Mouse (Mus musculus): ENCODE results near the gene Fgd2. TPM values are rescaled to one million over a fixed set of nuclear protein-coding genes. Genes with fewer than 3 reads are reported as not detected.
"Not testable (repeated sequence)": the region's sequence is repeated elsewhere in the genome, so short reads cannot be mapped to it uniquely, and the experiment has no call there.

The Fgd2 gene
- polyA plus RNA-seq (2015; fragmentation: Nextera tagmentation; extraction: Ambion mirVana) = 11.5 and 12.9 TPM in 2 replicates

DNA sequence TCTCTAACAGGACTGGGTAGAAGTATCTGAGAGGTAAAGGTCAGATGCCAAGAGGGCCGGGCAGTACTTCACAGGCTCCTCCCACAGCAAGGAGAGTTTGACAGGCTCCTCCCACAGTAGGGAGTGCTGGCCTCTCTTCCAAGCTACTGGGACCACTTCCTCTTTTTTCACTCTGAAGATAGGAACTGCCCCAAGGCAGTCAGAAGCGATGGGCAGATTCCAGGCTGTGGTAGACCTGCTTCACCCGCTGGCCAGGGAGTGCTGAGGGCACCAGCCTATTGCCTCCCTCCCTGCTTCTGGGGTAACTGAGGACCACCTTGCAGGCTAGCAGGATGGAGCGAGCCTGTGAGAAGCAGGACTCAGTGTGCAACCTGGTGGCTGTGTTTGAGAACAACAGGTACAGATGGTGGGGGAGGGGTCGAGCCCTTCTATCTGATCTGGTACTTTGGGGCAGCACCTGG, at the start of gene Fgd2:
TSS of gene Fgd2 (plus strand) at position 154 of the 461 bp plus-strand sequence.
- Histone ChIP-seq H3K27me3 (no peaks in the 10 kb centered on the region), H3K4me3 (no peak within 1 kb of the TSS), H3K4me1 (peaks cover 15% of the 10 kb centered on the region), H3K9ac (0 out of 2 replicates have a peak within 1 kb of the TSS, but pooled peaks have one; percentile 2), H3K27ac (no peak within 1 kb of the TSS), H3K9me3 (no peaks in the 10 kb centered on the region), H3K4me2 (no peak within 1 kb of the TSS), H3K36me3 (no peaks in the 10 kb centered on the region)
- ATAC-seq (ENCODE audit: insufficient number of reproducible peaks, insufficient read depth, low FRiP score, low TSS enrichment, low read depth) = no peak
- 17% methylated on average over 5 of the region's 5 CpGs for WGBS

DNA sequence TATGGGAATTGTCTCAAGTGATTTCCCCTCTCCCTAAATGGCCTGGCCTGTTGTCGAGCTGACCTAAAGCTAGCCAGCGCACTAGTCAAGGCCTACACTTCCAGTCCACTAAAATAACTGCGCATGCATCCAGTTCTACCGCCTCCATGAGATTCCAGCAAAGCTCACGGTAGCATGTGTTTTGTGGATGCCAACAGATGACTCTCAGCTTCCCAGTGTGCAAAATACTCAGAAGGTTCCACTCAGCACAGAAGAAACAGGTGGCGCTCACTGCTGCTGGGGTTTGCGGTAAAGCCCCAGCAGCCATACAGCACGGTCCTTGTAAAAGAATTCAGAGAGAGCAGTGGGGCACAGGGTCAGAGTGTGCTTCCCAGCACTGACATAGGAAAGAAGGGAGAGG, 49.1 kb upstream of the Fgd2 start:
- peaks cover 3% of the 10 kb centered on the region; the same call in 1 of the 2 replicates for H3K4me1 ChIP-seq
- no peak overlapping the region for H3K27ac ChIP-seq
- no peaks in the 10 kb centered on the region for H3K27me3 ChIP-seq
- no peak overlapping the region for H3K4me2 ChIP-seq
- 0 out of 2 replicates have a peak, but pooled peaks cover 3% of the 10 kb centered on the region for H3K9me3 ChIP-seq
- WGBS = 82% methylated on average over 8 of the region's 8 CpGs
- H3K4me3 ChIP-seq = no peak overlapping the region
- H3K36me3 ChIP-seq = no peaks in the 10 kb centered on the region
- ATAC-seq (ENCODE audit: insufficient number of reproducible peaks, insufficient read depth, low FRiP score, low TSS enrichment, low read depth) = no peak
- H3K9ac ChIP-seq = no peak overlapping the region

DNA sequence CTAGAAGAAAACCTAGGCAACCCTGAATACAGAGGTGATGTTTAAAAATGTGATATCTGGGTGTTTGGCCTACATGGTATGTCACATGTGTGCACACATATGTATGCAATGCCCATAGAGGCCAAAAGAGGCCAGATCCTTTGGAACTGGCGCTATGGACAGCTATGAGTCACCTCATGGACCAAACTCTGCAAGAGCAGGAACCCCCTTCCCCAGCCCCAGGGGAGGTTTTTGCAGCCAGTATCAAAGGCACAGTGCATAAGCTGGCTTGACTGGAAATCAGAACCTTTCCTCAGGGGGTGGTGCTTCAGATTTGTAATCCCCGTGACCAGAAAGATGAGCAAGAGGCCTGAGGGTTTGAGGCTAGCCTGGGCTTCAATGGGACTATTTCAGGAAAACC, 48.6 kb upstream of the Fgd2 start:
- Histone ChIP-seq H3K27me3 (no peaks in the 10 kb centered on the region), H3K9me3 (0 out of 2 replicates have a peak, but pooled peaks cover 3% of the 10 kb centered on the region), H3K27ac (no peak overlapping the region), H3K36me3 (no peaks in the 10 kb centered on the region), H3K4me3 (no peak overlapping the region), H3K9ac (no peak overlapping the region), H3K4me2 (no peak overlapping the region), H3K4me1 (peaks cover 3% of the 10 kb centered on the region; the same call in 1 of the 2 replicates)
- no peak for ATAC-seq (ENCODE audit: insufficient number of reproducible peaks, insufficient read depth, low FRiP score, low TSS enrichment, low read depth)
- 75% methylated on average over 2 of the region's 2 CpGs for WGBS

DNA sequence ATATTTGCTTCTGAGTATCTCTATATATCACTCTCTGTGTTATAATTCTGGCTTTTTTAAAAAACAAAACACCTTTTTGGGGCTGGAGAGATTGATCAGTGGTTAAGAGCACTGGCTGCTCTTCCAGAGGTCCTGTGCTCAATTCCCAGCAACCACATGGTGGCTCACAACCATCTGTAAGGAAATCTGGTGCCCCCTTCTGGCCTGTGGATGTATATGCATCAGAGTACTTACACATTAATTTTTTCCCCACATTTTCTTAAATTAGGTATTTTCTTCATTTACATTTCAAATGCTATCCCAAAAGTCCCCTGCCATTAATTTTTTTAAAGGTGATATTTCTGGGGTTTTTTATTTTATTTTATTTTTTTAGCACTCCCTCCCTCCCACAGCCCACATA, 47.4 kb upstream of the Fgd2 start:
- H3K27me3 ChIP-seq = no peaks in the 10 kb centered on the region
- ATAC-seq (ENCODE audit: insufficient number of reproducible peaks, insufficient read depth, low FRiP score, low TSS enrichment, low read depth) = no peak
- no peak overlapping the region for H3K9ac ChIP-seq
- no peaks in the 10 kb centered on the region for H3K36me3 ChIP-seq
- no peak overlapping the region for H3K27ac ChIP-seq
- no peak overlapping the region for H3K4me3 ChIP-seq
- 0 out of 2 replicates have a peak, but pooled peaks cover 3% of the 10 kb centered on the region for H3K9me3 ChIP-seq
- peaks cover 3% of the 10 kb centered on the region; the same call in 1 of the 2 replicates for H3K4me1 ChIP-seq
- H3K4me2 ChIP-seq = no peak overlapping the region

DNA sequence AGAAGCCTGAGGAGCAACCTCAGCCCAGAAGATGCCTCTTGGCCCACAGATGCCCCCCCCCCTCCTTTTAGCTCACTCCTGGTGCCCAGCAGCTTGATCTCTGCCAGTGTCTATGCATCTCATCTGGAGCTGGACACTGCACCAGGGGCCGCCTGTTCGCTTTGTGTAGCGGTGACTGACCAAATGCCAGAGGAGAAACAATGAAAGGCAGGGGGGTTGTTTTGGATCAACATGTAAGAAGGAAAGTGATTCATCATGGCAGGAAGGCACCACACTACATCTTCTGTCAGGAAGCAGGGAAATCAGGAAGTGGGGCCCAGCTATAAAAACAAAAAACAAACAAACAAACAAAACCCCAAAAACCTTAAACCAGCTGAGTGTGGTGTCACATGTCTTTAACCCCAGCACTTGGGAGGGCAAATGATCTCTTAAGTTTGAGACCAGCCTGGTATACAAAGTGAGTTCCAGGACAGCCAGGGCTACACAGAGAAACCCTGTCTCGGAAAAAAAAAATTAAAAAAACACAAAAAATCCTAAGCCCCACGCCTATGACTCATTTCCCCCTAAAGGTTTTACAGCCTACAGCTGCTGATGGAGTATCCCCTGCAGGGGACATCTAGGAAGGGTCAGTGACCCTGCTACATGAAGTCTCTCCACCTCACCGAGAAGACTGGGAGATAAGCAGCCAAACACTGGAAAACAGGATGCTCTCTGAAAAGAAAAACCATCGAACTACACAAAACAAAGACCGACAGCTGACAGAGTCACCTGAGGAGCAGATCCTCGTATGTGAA, 44.8 kb upstream of the Fgd2 start:
- Histone ChIP-seq H3K4me2 (no peak overlapping the region), H3K27ac (0 out of 2 replicates have a peak overlapping the region, but pooled peaks have one; percentile 4), H3K9ac (no peak overlapping the region), H3K4me1 (peaks cover 3% of the 10 kb centered on the region; the same call in 1 of the 2 replicates), H3K4me3 (no peak overlapping the region), H3K27me3 (peaks cover 21% of the 10 kb centered on the region), H3K36me3 (no peaks in the 10 kb centered on the region), H3K9me3 (0 out of 2 replicates have a peak, but pooled peaks cover 3% of the 10 kb centered on the region)
- ATAC-seq (ENCODE audit: insufficient number of reproducible peaks, insufficient read depth, low FRiP score, low TSS enrichment, low read depth) = no peak
- WGBS = 46% methylated on average over 9 of the region's 9 CpGs

DNA sequence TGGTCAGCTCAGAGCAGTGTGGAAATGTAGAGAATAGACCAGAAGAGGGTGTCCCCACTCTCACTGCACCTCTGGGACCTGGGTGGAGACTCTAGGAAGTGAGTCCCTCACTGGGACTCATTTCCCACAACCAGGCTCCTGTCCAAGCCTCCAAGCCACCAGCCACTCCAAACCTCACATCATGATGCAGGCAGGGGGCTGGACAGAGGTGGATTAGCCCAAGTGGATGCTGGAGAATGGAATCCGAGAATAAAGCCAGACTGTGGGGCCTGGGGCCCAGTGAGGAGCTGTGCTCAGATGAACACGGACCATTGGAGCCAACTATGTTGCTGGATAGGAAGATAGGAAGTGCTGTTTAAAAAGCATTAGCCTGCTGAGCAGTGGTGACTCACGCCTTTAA, 43.8 kb upstream of the Fgd2 start:
- Histone ChIP-seq H3K4me2 (no peak overlapping the region), H3K36me3 (no peaks in the 10 kb centered on the region), H3K9ac (no peak overlapping the region), H3K27me3 (peaks cover 31% of the 10 kb centered on the region), H3K4me1 (peaks cover 9% of the 10 kb centered on the region), H3K27ac (0 out of 2 replicates have a peak overlapping the region, but pooled peaks have one; percentile 16), H3K9me3 (0 out of 2 replicates have a peak, but pooled peaks cover 3% of the 10 kb centered on the region), H3K4me3 (no peak overlapping the region)
- 67% methylated on average over 3 of the region's 3 CpGs for WGBS
- ATAC-seq (ENCODE audit: insufficient number of reproducible peaks, insufficient read depth, low FRiP score, low TSS enrichment, low read depth) = no peak

DNA sequence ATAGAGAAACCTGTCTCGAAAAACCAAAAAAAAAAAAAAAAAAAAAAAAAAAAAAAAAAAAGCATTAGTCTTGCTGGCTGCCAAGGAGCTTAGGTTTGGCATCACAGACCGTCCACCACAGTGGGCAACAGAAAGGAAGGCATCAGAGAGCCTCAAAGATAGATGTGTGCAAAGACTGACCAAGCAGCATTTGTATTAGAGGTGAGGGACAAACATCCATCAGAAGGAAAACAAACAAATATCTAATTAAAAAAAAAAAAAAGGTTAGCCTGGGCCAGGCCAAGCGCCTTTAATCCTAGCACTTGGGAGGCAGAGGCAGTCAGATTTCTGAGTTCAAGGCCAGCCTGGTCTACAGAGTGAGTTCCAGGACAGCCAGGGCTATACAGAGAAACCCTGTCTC, 43.3 kb upstream of the Fgd2 start, which contains the start of gene Pi16:
TSS of gene Pi16 (plus strand) at position 301 of the 400 bp plus-strand sequence.
- ATAC-seq (ENCODE audit: insufficient number of reproducible peaks, insufficient read depth, low FRiP score, low TSS enrichment, low read depth); H3K4me2 ChIP-seq; H3K9me3 ChIP-seq; H3K36me3 ChIP-seq; H3K9ac ChIP-seq; H3K4me3 ChIP-seq: not testable (repeated sequence)
- Histone ChIP-seq H3K27ac (0 out of 2 replicates have a peak within 1 kb of the TSS, but pooled peaks have one; percentile 16), H3K27me3 (peaks cover 36% of the 10 kb centered on the region), H3K4me1 (peaks cover 14% of the 10 kb centered on the region)
- 91% methylated on average over 3 of the region's 3 CpGs for WGBS

DNA sequence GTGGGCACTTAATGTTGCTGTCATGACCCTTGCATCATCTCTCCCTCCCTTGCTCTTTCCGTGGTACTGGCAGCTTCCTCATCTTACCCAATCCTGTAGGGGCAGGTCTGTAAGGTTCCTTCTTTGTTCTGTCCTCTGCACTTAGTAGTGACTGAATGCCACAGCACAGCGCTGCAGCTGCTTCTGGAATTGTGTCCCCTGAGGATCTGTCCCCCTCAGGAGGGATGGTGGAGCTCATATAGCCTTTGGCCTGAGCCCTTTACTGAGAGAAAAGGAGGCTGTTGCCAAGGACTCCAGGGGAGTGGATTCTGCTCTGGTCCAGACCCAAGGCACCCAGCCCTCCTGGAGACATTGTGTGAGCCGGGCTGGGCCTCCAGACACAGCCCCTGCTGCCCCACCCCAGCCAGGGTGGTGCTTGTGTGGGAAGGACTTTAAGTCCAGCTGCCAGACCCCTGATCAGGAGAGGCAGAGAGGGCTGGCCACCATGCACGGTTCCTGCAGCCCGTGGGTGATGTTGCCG, 41.9 kb upstream of the Fgd2 start:
- Histone ChIP-seq H3K4me2 (no peak overlapping the region), H3K9me3 (no peaks in the 10 kb centered on the region), H3K9ac (no peak overlapping the region), H3K4me1 (peaks cover 18% of the 10 kb centered on the region), H3K27me3 (peaks cover 50% of the 10 kb centered on the region), H3K36me3 (no peaks in the 10 kb centered on the region), H3K27ac (no peak overlapping the region), H3K4me3 (no peak overlapping the region)
- 49% methylated on average over 6 of the region's 6 CpGs for WGBS
- ATAC-seq (ENCODE audit: insufficient number of reproducible peaks, insufficient read depth, low FRiP score, low TSS enrichment, low read depth) = no peak

DNA sequence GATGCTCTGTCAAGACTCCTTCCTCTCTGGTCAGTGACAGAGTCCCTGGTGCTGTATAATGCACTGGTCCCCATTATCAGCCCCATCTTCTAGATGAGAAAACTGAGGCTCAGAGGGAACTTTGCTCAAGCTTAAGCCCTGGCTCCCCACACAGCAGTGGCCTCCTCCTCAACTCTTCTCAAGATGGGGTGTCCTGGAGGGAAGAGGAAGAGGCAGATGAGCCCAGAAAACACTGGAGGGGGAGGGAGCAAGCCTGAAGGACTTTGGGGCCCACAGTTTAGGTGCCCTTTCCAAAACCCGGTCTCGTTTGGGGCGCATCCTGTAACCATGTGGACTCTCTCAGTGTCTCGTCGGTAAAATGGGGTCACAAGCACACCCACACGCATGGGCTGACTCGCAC, 41.2 kb upstream of the Fgd2 start:
- H3K9me3 ChIP-seq = no peaks in the 10 kb centered on the region
- no peak overlapping the region for H3K27ac ChIP-seq
- WGBS = 84% methylated on average over 7 of the region's 7 CpGs
- no peaks in the 10 kb centered on the region for H3K36me3 ChIP-seq
- H3K4me2 ChIP-seq = no peak overlapping the region
- no peak overlapping the region for H3K9ac ChIP-seq
- H3K27me3 ChIP-seq = peaks cover 53% of the 10 kb centered on the region
- no peak overlapping the region for H3K4me3 ChIP-seq
- H3K4me1 ChIP-seq = peaks cover 18% of the 10 kb centered on the region
- ATAC-seq (ENCODE audit: insufficient number of reproducible peaks, insufficient read depth, low FRiP score, low TSS enrichment, low read depth) = no peak

DNA sequence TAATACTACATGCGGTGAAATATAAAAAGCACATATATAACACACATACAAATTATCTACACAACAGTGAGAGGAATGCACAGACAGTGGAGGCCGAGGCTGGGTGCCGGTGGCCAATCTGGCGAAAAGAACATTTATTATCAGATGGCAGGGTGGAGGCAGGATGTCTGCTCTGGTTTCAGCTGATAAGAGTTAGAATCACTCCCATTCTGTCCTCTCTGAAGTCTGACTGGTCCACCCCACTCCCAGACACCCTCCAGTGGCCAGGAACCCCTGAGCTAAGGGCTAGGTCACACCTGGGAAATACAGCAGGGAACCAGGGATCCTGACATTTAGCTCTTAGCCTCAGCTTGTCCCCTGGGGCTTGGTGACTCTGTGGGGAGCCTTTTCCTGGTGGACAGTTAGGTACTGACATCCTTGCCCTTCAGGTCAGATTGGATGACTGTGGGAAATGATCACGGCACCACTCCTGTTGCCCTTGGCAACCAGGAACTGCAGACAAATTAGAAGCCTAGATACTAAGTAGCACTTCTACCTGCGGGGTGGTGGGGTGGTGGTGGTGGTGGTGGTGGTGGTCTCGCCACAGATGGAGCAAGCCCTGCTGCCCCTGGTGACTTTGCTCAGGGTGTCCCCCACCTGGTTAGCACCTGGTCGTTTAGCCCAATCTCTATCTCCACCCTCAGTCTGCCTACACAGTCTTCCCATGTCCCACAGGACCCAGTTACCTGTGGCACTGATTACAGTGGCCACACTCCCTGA, 40.7 kb upstream of the Fgd2 start:
- Histone ChIP-seq H3K4me3 (no peak overlapping the region), H3K9ac (no peak overlapping the region), H3K9me3 (no peaks in the 10 kb centered on the region), H3K4me2 (no peak overlapping the region), H3K36me3 (no peaks in the 10 kb centered on the region), H3K27me3 (peaks cover 53% of the 10 kb centered on the region), H3K27ac (no peak overlapping the region), H3K4me1 (peaks cover 18% of the 10 kb centered on the region)
- WGBS = 62% methylated on average over 8 of the region's 8 CpGs
- no peak for ATAC-seq (ENCODE audit: insufficient number of reproducible peaks, insufficient read depth, low FRiP score, low TSS enrichment, low read depth)

Data from embryonic facial prominence, embryonic 13.5 days (tissue).